Mouse (Mus musculus): ENCODE data around the gene Cpn2. TPM values are rescaled to one million over a fixed set of nuclear protein-coding genes. Genes with fewer than 3 reads are reported as not detected.

Gene Cpn2
- polyA plus RNA-seq, 1 experiment from 2014 or later: 0.33 TPM

- H3K27ac ChIP-seq: no peak overlapping the region
- no peaks in the 10 kb centered on the region for H3K9me3 ChIP-seq
- ATAC-seq (ENCODE audit: insufficient read depth, low FRiP score, low read depth): no peak
- no peak overlapping the region for H3K4me2 ChIP-seq
- no peaks in the 10 kb centered on the region for H3K36me3 ChIP-seq
- H3K9ac ChIP-seq: no peak overlapping the region
- no peak overlapping the region for H3K4me3 ChIP-seq (replicated peaks)
- H3K4me1 ChIP-seq: peaks cover 25% of the 10 kb centered on the region
- 56% methylated on average over 12 of the region's 12 CpGs for WGBS
- H3K27me3 ChIP-seq (replicated peaks): no peaks in the 10 kb centered on the region
Measured at GRCm38 (mm10) chr16:30234636-30235546, 32.4 kb downstream of the Cpn2 start.

GRCm38 (mm10) chr16:30234077-30234476 lies 33.2 kb downstream of the Cpn2 start:
- no peak for ATAC-seq (ENCODE audit: insufficient read depth, low FRiP score, low read depth)
- H3K4me2 ChIP-seq: no peak overlapping the region
- no peaks in the 10 kb centered on the region for H3K27me3 ChIP-seq (replicated peaks)
- H3K4me1 ChIP-seq: peaks cover 25% of the 10 kb centered on the region
- no peak overlapping the region for H3K27ac ChIP-seq
- WGBS: 52% methylated on average over 8 of the region's 8 CpGs
- no peaks in the 10 kb centered on the region for H3K36me3 ChIP-seq
- no peak overlapping the region for H3K4me3 ChIP-seq (replicated peaks)
- H3K9me3 ChIP-seq: no peaks in the 10 kb centered on the region; the same call in 1 of the 2 replicates
- no peak overlapping the region for H3K9ac ChIP-seq

- Histone ChIP-seq H3K4me2 (no peak overlapping the region), H3K4me3 (replicated peaks) (no peak overlapping the region), H3K9ac (no peak overlapping the region), H3K9me3 (no peaks in the 10 kb centered on the region; the same call in 1 of the 2 replicates), H3K27me3 (replicated peaks) (no peaks in the 10 kb centered on the region), H3K4me1 (peaks cover 25% of the 10 kb centered on the region), H3K36me3 (no peaks in the 10 kb centered on the region), H3K27ac (peak overlapping the region; percentile 6; the same call in 1 of the 2 replicates)
- 33% methylated on average over 13 of the region's 13 CpGs for WGBS
- ATAC-seq (ENCODE audit: insufficient read depth, low FRiP score, low read depth): no peak
Measured at GRCm38 (mm10) chr16:30231882-30232604, 35.3 kb downstream of the Cpn2 start.

GRCm38 (mm10) chr16:30227352-30227751 lies 39.9 kb downstream of the Cpn2 start:
- no peaks in the 10 kb centered on the region for H3K27me3 ChIP-seq (replicated peaks)
- 41% methylated on average over 7 of the region's 7 CpGs for WGBS
- peaks cover 9% of the 10 kb centered on the region; the same call in 1 of the 2 replicates for H3K4me1 ChIP-seq
- no peak overlapping the region for H3K4me3 ChIP-seq (replicated peaks)
- 0 out of 2 replicates have a peak, but pooled peaks have one; percentile 21 for ATAC-seq (ENCODE audit: insufficient read depth, low FRiP score, low read depth)
- no peak overlapping the region for H3K27ac ChIP-seq
- no peaks in the 10 kb centered on the region; the same call in 1 of the 2 replicates for H3K9me3 ChIP-seq
- no peak overlapping the region for H3K4me2 ChIP-seq
- H3K36me3 ChIP-seq: no peaks in the 10 kb centered on the region
- H3K9ac ChIP-seq: no peak overlapping the region

- no peak for ATAC-seq (ENCODE audit: insufficient read depth, low FRiP score, low read depth)
- Histone ChIP-seq H3K36me3 (no peaks in the 10 kb centered on the region), H3K4me2 (no peak overlapping the region), H3K9ac (no peak overlapping the region), H3K27me3 (replicated peaks) (no peaks in the 10 kb centered on the region), H3K9me3 (no peaks in the 10 kb centered on the region), H3K27ac (no peak overlapping the region), H3K4me3 (replicated peaks) (no peak overlapping the region), H3K4me1 (no peaks in the 10 kb centered on the region)
- 65% methylated on average over 13 of the region's 13 CpGs for WGBS
Measured at GRCm38 (mm10) chr16:30221161-30221782, 46.0 kb downstream of the Cpn2 start.

GRCm38 (mm10) chr16:30215811-30216210 lies 51.5 kb downstream of the Cpn2 start:
- Histone ChIP-seq H3K9ac (no peak overlapping the region), H3K4me3 (replicated peaks) (no peak overlapping the region), H3K9me3 (no peaks in the 10 kb centered on the region), H3K36me3 (no peaks in the 10 kb centered on the region), H3K4me2 (no peak overlapping the region), H3K27ac (no peak overlapping the region), H3K27me3 (replicated peaks) (no peaks in the 10 kb centered on the region), H3K4me1 (no peaks in the 10 kb centered on the region)
- WGBS: 29% methylated on average over 2 of the region's 2 CpGs
- ATAC-seq (ENCODE audit: insufficient read depth, low FRiP score, low read depth): no peak

- no peak overlapping the region for H3K4me2 ChIP-seq
- H3K4me1 ChIP-seq: no peaks in the 10 kb centered on the region
- H3K27me3 ChIP-seq (replicated peaks): no peaks in the 10 kb centered on the region
- H3K9ac ChIP-seq: no peak overlapping the region
- no peaks in the 10 kb centered on the region for H3K9me3 ChIP-seq
- 71% methylated on average over 1 of the region's 1 CpGs for WGBS
- H3K27ac ChIP-seq: no peak overlapping the region
- no peak for ATAC-seq (ENCODE audit: insufficient read depth, low FRiP score, low read depth)
- H3K36me3 ChIP-seq: no peaks in the 10 kb centered on the region
- H3K4me3 ChIP-seq (replicated peaks): no peak overlapping the region
Measured at GRCm38 (mm10) chr16:30213644-30214043, 53.7 kb downstream of the Cpn2 start.

- no peak overlapping the region for H3K4me3 ChIP-seq (replicated peaks)
- WGBS: 72% methylated on average over 3 of the region's 3 CpGs
- ATAC-seq (ENCODE audit: insufficient read depth, low FRiP score, low read depth): no peak
- H3K4me1 ChIP-seq: no peaks in the 10 kb centered on the region
- no peak overlapping the region for H3K27ac ChIP-seq
- no peaks in the 10 kb centered on the region for H3K36me3 ChIP-seq
- no peaks in the 10 kb centered on the region for H3K9me3 ChIP-seq
- no peak overlapping the region for H3K4me2 ChIP-seq
- H3K9ac ChIP-seq: no peak overlapping the region
- H3K27me3 ChIP-seq (replicated peaks): no peaks in the 10 kb centered on the region
Measured at GRCm38 (mm10) chr16:30212035-30212434, 55.3 kb downstream of the Cpn2 start.

- H3K36me3 ChIP-seq: no peaks in the 10 kb centered on the region
- H3K4me2 ChIP-seq: no peak overlapping the region
- H3K9me3 ChIP-seq: no peaks in the 10 kb centered on the region
- no peak for ATAC-seq (ENCODE audit: insufficient read depth, low FRiP score, low read depth)
- no peak overlapping the region for H3K9ac ChIP-seq
- H3K4me1 ChIP-seq: 0 out of 2 replicates have a peak, but pooled peaks cover 3% of the 10 kb centered on the region
- H3K4me3 ChIP-seq (replicated peaks): no peak overlapping the region
- H3K27ac ChIP-seq: no peak overlapping the region
- H3K27me3 ChIP-seq (replicated peaks): no peaks in the 10 kb centered on the region
- 92% methylated on average over 1 of the region's 1 CpGs for WGBS
Measured at GRCm38 (mm10) chr16:30209264-30209663, 58.0 kb downstream of the Cpn2 start.

- Histone ChIP-seq H3K9ac (no peak overlapping the region), H3K36me3 (no peaks in the 10 kb centered on the region), H3K4me3 (replicated peaks) (no peak overlapping the region), H3K9me3 (no peaks in the 10 kb centered on the region), H3K4me2 (no peak overlapping the region), H3K27me3 (replicated peaks) (no peaks in the 10 kb centered on the region), H3K27ac (no peak overlapping the region), H3K4me1 (0 out of 2 replicates have a peak, but pooled peaks cover 3% of the 10 kb centered on the region)
- ATAC-seq (ENCODE audit: insufficient read depth, low FRiP score, low read depth): no peak
- WGBS: 85% methylated on average over 7 of the region's 7 CpGs
Measured at GRCm38 (mm10) chr16:30207991-30208390, 59.3 kb downstream of the Cpn2 start.

- no peak overlapping the region for H3K27ac ChIP-seq
- H3K9ac ChIP-seq: no peak overlapping the region
- WGBS: 94% methylated on average over 11 of the region's 11 CpGs
- H3K4me1 ChIP-seq: 0 out of 2 replicates have a peak, but pooled peaks cover 3% of the 10 kb centered on the region
- H3K27me3 ChIP-seq (replicated peaks): no peaks in the 10 kb centered on the region
- no peaks in the 10 kb centered on the region for H3K36me3 ChIP-seq
- no peak overlapping the region for H3K4me3 ChIP-seq (replicated peaks)
- ATAC-seq (ENCODE audit: insufficient read depth, low FRiP score, low read depth): no peak
- H3K4me2 ChIP-seq: no peak overlapping the region
- H3K9me3 ChIP-seq: no peaks in the 10 kb centered on the region
Measured at GRCm38 (mm10) chr16:30207111-30207828, 60.0 kb downstream of the Cpn2 start.
